Mouse (Mus musculus): Measurements from ENCODE around the gene Tmem263. TPM values are rescaled to one million over a fixed set of nuclear protein-coding genes. Genes with fewer than 3 reads are reported as not detected.

Tmem263 gene
- total and polyA plus RNA-seq, 3 experiments, result 12.0 to 27.9 (median 19.8) TPM

GRCm38 (mm10) chr10:85165306-85165705, 62.9 kb downstream of the Tmem263 start:
- H3K79me2 ChIP-seq (replicated peaks; ENCODE audit: control insufficient read depth, extremely low read depth, insufficient read depth, poor library complexity, severe bottlenecking), result 0 out of 2 replicates have a peak, but pooled peaks cover 2% of the 10 kb centered on the region
- no peak overlapping the region for H3K4me2 ChIP-seq (ENCODE audit: insufficient read depth, low read depth, poor library complexity, severe bottlenecking)
- TF ChIP-seq ELF1 (IDR thresholded peaks at IDR 0.05; ENCODE audit: low read depth, low read length), result no peak
- no peak for TF ChIP-seq CHD1 (IDR thresholded peaks at IDR 0.05; ENCODE audit: low read depth, low read length)
- TF ChIP-seq NELFE (IDR thresholded peaks at IDR 0.05; ENCODE audit: low read depth, low read length), result no peak
- no peak for TF ChIP-seq EP300 (IDR thresholded peaks at IDR 0.05; ENCODE audit: low read length)
- no peak for TF ChIP-seq SIN3A (IDR thresholded peaks at IDR 0.05; ENCODE audit: low read length)
- H3K4me1 ChIP-seq (ENCODE audit: control insufficient read depth in 1 of 2, insufficient read depth in 2 of 2), result no peaks in the 10 kb centered on the region
- no peaks in the 10 kb centered on the region for H3K9me3 ChIP-seq (replicated peaks; ENCODE audit: low read length)
- peaks cover 0 to 1% of the 10 kb centered on the region in 2 experiments for H3K36me3 ChIP-seq (replicated peaks in 1 of 2; ENCODE audit: control insufficient read depth in 1 of 2, insufficient read depth in 1 of 2, low read length in 1 of 2)
- in situ Hi-C loops (cut with MboI; ENCODE audit: low pct_ligation_motif_present, low pct_unique_long_range_greater_than_20kb, low sequenced_read_pairs), result no loop called here
- no peak overlapping the region for H3K4me3 ChIP-seq (replicated peaks in 1 of 3; ENCODE audit: low read depth in 2 of 3, low read length in 2 of 3, poor library complexity in 1 of 3)
- no peak for DNase-seq (ENCODE audit: extremely low read depth)
- no peak overlapping the region for H3K27ac ChIP-seq (ENCODE audit: insufficient read depth, low read depth)
- no peaks in the 10 kb centered on the region for H3K27me3 ChIP-seq (replicated peaks)
- H3K9ac ChIP-seq (ENCODE audit: insufficient read depth, low read depth), result no peak overlapping the region
- dilution Hi-C loops (cut with MboI; ENCODE audit: extremely low pct_ligation_motif_present, extremely low pct_unique_long_range_greater_than_20kb, low sequenced_read_pairs), result no loop called here

Other genes with a start within 250 kb of the Tmem263 start
- gene Ric8b, start 185.0 kb upstream of the Tmem263 start, total RNA-seq (2012; rRNA removed), result 4.8 and 5.7 TPM in 2 replicates
- gene Ric8b, start 185.0 kb upstream of the Tmem263 start, total RNA-seq (2014; rRNA removed), result 6.3 and 6.6 TPM in 2 replicates
- 6.8 and 9.4 TPM in 2 replicates for gene Ric8b, start 185.0 kb upstream of the Tmem263 start, polyA plus RNA-seq (2012; ENCODE audit: insufficient read length, low read depth)
- 0.89 and 0.97 TPM in 2 replicates for gene Fhl4, start 132 bp upstream of the Tmem263 start, total RNA-seq (2012; rRNA removed)
- 1.6 and 1.8 TPM in 2 replicates for gene Fhl4, start 132 bp upstream of the Tmem263 start, total RNA-seq (2014; rRNA removed)
- gene Fhl4, start 132 bp upstream of the Tmem263 start, polyA plus RNA-seq (2012; ENCODE audit: insufficient read length, low read depth), result 0.85 and 0.87 TPM in 2 replicates
- gene Mterf2, start 25.4 kb downstream of the Tmem263 start, total RNA-seq (2012; rRNA removed), result 9.7 and 11.2 TPM in 2 replicates
- gene Mterf2, start 25.4 kb downstream of the Tmem263 start, total RNA-seq (2014; rRNA removed), result 32.0 and 34.0 TPM in 2 replicates
- gene Mterf2, start 25.4 kb downstream of the Tmem263 start, polyA plus RNA-seq (2012; ENCODE audit: insufficient read length, low read depth), result 10.7 and 18.4 TPM in 2 replicates
- 16.3 and 16.5 TPM in 2 replicates for gene Cry1, start 82.4 kb downstream of the Tmem263 start, total RNA-seq (2012; rRNA removed)
- 17.1 and 19.6 TPM in 2 replicates for gene Cry1, start 82.4 kb downstream of the Tmem263 start, total RNA-seq (2014; rRNA removed)
- gene Cry1, start 82.4 kb downstream of the Tmem263 start, polyA plus RNA-seq (2012; ENCODE audit: insufficient read length, low read depth), result 19.1 and 19.8 TPM in 2 replicates